Mouse (Mus musculus): ENCODE results near the gene Gm20696.

DNA sequence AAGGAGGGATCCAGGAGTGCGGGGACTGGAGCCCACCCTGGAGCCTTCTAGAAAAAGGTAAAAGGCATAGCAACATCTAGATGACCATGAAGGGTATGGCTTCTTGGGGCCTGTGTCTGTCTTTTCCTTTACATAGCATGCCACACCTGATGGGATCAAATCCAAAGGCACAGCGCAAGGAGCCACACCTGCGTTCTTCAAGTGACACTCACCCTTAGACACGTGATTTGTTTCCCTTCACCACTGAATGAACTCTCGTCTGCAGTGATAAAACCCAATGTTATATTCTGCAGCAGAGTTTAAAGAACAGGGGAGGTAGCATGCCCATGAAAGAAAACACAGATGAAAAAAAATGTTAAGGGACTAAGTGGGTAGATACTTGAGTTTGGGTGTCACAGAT, 257.0 kb downstream of the Gm20696 start:
- TF ChIP-seq CTCF (IDR thresholded peaks at IDR 0.05; ENCODE audit: extremely low read depth, insufficient read depth, low read length): no peak
- TF ChIP-seq POLR2A (IDR thresholded peaks at IDR 0.05; ENCODE audit: extremely low read depth, insufficient read depth, low read length): no peak
